10 mouse cellular contexts compared by ENCODE assay signal in the genomic region with DNA sequence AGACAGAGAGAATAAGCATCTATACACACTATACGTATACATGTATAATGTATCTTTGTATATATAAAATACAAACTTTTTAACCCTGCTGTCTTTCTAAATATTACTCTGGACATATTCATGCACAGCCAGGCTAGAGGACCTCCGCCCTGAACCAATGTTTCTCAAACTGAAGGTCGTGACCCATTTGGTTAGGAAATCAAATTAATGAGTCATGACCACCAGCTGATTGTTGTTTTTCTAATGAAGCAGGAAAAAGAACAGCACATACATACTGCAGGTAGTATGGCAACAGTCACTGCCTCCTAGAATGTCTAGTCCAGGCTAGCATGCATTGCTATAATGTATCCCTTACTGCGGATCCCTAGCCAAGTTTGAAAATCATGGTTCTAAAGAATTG. TPM values are rescaled to one million over a fixed set of nuclear protein-coding genes. Genes with fewer than 3 reads are reported as not detected.
DNase-seq lines count a peak whose midpoint lies in the region; ATAC-seq and TF ChIP-seq lines count a peak whose summit lies in the region.
"Had no signal": no experiment of that assay in that cellular context is flagged by ENCODE, and none has a peak within 500 bp of the region (broad histone marks: within the 10 kb centered on the region; RNA-seq: fewer than 3 reads in every experiment).

No protein-coding gene starts in this region.

- no peak for TF ChIP-seq CTCF in gastrocnemius, adult 2 months (IDR thresholded peaks at IDR 0.05)
- TF ChIP-seq CTCF in intestine, postnatal 0 days (IDR thresholded peaks at IDR 0.05; ENCODE audit: low read depth), result no peak

- WGBS in kidney, embryonic 15.5 days, result 59% methylated on average over 4 of the region's 4 CpGs
- 81% methylated on average over 4 of the region's 4 CpGs for WGBS in intestine, postnatal 0 days

- intact Hi-C loops in gastrocnemius, adult 2 months (cut with DNase I), result loop anchor here (5.0 to 10.0 kb wide), 2 partner anchors 74 to 96 kb away; no protein-coding TSS in a partner anchor
- intact Hi-C loops in gastrocnemius, postnatal 36 days (cut with DNase I), result loop anchor here (10.0 kb wide), 1 partner anchor 96 kb away; no protein-coding TSS in a partner anchor

- no peaks in the 10 kb centered on the region for H3K9me3 ChIP-seq in kidney, embryonic 15.5 days (replicated peaks)
- H3K9me3 ChIP-seq in intestine, postnatal 0 days (ENCODE audit: control insufficient read depth), result no peaks in the 10 kb centered on the region

- no peaks in the 10 kb centered on the region for H3K27me3 ChIP-seq in kidney, embryonic 15.5 days
- H3K27me3 ChIP-seq in intestine, postnatal 0 days (replicated peaks; ENCODE audit: control insufficient read depth, insufficient read depth, low read length), result no peaks in the 10 kb centered on the region

- ATAC-seq in kidney, embryonic 15.5 days (replicated peaks; ENCODE audit: low FRiP score), result no peak
- ATAC-seq in intestine, postnatal 0 days, result no peak

- no peaks in the 10 kb centered on the region for H3K36me3 ChIP-seq in kidney, embryonic 15.5 days
- no peaks in the 10 kb centered on the region for H3K36me3 ChIP-seq in intestine, postnatal 0 days (ENCODE audit: control insufficient read depth, insufficient read depth)

- H3K4me3 ChIP-seq in gastrocnemius, adult 2 months, result peak overlapping the region; percentile 97
- peak overlapping the region; percentile 90 for H3K4me3 ChIP-seq in kidney, embryonic 15.5 days (replicated peaks)
- H3K4me3 ChIP-seq in intestine, postnatal 0 days (ENCODE audit: low read depth, low read length), result no peak overlapping the region

- no peak for DNase-seq in gastrocnemius, adult 2 months
- no peak for DNase-seq in gastrocnemius, postnatal 36 days
- DNase-seq in kidney, postnatal 10 days, result no peak
- peak; percentile 56 for DNase-seq in 416B (ENCODE audit: low read depth)
- no peak for DNase-seq in spleen, postnatal 4 days (ENCODE audit: low spot score in 2 of 2)
- no peak for DNase-seq in natural killer cell, adult 2 months (ENCODE audit: low spot score in 2 of 2)
- DNase-seq: kidney, adult 9 months; thymus, postnatal 14 days had no signal

- peak overlapping the region; percentile 86 for H3K4me2 ChIP-seq in kidney, embryonic 15.5 days
- peak overlapping the region; percentile 91; the same call in 1 of the 2 replicates for H3K4me2 ChIP-seq in intestine, postnatal 0 days (replicated peaks; ENCODE audit: low read depth)

- peaks cover 50% of the 10 kb centered on the region for H3K4me1 ChIP-seq in kidney, embryonic 15.5 days
- no peaks in the 10 kb centered on the region; the same call in 1 of the 2 replicates for H3K4me1 ChIP-seq in intestine, postnatal 0 days (replicated peaks; ENCODE audit: control insufficient read depth, insufficient read depth, low read length)

- no peak overlapping the region for H3K9ac ChIP-seq in kidney, embryonic 15.5 days
- no peak overlapping the region for H3K9ac ChIP-seq in intestine, postnatal 0 days (ENCODE audit: low read depth, low read length)

- peak overlapping the region; percentile 98; the same call in 1 of the 2 replicates for H3K27ac ChIP-seq in gastrocnemius, adult 2 months
- no peak overlapping the region for H3K27ac ChIP-seq in kidney, embryonic 15.5 days
- no peak overlapping the region for H3K27ac ChIP-seq in intestine, postnatal 0 days (ENCODE audit: low read depth, low read length)

RNA-seq across cellular contexts. Expression of a gene that starts 2.3 kb away (rescaled TPM):
- total RNA-seq in gastrocnemius, adult 2 months (2021), result 10 to 100 TPM in 1 of 2 experiments, 1 to 10 TPM in 1; 4.5 to 11.6 TPM
- total RNA-seq in gastrocnemius, postnatal 36 days (2021), result 1 to 10 TPM; 4.1 to 4.8 TPM
- polyA plus RNA-seq in kidney, embryonic 15.5 days (2015; fragmentation: Nextera tagmentation; extraction: Ambion mirVana), result 10.1 and 10.4 TPM in 2 replicates
- polyA plus RNA-seq in intestine, postnatal 0 days (2015; fragmentation: Nextera tagmentation; extraction: Ambion mirVana), result 4.6 and 5.9 TPM in 2 replicates
